Mouse (Mus musculus) layer of hippocampus, postnatal 10 days (tissue): ENCODE data around the gene Trmt112. TPM values are rescaled to one million over a fixed set of nuclear protein-coding genes. Genes with fewer than 3 reads are reported as not detected.
A peak's percentile ranks its signal among the peaks of the same experiment; 100 is the strongest.

Experiments
- DNase-seq, 2 experiments: peaks; one replicate each; pipeline ENCODE4 v3.0.0; 2021; ENCODE audit warnings: low spot score in 2 of 2
- total RNA-seq, 2 experiments: library from RNA; stranded (reverse); gene quantifications; 2 replicates each; pipeline ENCODE4 v1.2.3; 2021

The Trmt112 gene
- total RNA-seq, 2 experiments from 2014 or later, result 42.4 to 44.5 TPM

- DNase-seq, result peak; percentile 86 to 90
These were observed 15.2 kb downstream of the Trmt112 start for GRCm38 (mm10) chr19:6924461-6925306.

- DNase-seq, result no peak
These were observed 15.7 kb downstream of the Trmt112 start, which contains the start of gene Catsperz for GRCm38 (mm10) chr19:6925307-6925573. Gene Catsperz (minus strand): TSS chr19:6925380.

DNA sequence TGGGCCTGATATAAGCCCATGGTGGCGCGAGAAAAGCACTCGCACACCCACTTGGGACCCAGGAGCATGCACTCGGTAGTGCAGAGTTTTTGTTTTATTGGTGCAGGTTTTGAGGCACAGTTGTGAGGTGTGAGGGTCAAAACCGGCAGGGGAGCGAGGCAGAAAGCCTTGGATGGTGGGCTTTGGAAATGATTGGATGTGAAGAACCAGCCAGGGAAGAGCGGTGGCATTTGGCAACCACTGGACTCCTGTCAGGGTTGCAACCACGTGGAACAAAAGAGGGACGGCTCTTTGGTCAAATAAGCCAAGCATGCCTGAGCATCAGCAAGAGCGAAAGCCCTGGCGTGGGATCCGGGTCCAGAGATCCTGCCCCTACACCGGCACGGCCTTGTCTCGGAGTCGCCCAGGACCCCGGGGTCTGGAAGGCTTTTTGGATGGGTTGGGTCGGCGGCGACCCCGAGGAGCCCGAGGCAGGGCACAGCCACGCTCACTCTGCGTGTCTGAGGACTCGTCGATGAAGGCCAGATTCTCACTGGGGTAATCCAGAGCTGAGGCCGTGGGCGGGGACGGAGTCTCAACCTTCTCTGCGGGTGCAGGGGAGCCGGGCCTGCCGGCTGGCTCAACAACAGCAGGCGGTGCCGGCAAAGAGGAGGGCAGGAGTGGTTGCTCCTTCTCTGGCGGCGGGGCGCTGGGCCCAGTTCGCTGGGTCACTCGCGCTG, 16.3 kb downstream of the Trmt112 start:
- DNase-seq, result no peak

DNA sequence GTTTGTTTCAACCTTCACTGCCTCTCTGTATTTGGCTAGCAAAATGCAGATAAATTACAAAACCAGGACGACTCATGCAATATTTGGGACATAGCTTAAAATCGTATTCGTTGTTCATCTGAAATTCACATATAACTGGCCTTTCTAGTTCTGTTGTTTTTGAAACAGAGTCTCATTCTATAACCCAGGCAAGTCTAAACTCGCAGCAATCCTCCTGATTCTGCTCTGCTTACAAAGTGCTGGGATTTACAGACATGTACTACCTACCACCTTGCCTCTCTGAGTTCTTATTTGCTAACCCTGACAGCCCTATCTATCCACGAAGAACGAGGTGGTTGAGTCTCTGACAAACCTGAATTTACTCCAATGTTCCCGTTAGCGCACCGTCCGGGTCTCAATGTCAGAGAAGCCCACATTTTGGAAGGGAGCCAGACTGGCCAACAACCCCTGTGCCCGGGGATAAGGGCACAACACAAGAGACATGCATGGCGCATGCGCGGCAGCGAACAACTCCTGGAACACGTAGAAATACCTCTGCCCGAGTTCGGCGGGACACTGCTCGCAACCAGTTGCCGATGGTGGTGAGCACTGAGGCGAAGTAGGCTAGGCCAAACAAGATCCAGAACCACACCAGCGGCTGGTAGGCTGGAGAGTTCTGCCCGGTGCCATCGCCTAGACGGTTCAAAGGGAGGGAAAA, 17.2 kb downstream of the Trmt112 start:
- DNase-seq, result no peak

- DNase-seq, result no peak
These were observed 18.6 kb downstream of the Trmt112 start for GRCm38 (mm10) chr19:6928080-6928479.

DNA sequence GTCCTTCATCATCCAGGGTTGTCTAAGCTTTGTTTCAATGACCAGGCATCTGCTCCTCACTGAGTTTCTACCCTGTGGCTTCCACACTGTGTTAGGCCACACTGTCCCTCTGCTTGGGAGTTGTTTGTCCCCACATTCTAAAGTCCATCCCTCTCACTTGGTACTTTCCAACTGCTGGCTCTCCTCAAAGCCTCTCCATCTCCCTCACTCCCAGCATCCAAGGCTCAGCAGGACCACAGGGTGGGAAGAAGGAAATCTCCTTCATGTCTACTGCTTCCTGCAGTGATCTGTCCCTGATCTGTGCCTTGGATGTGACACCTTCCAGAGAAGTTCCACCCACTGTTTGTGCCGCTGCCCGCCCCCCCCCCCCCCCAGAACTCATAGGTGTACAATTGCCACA, 21.5 kb downstream of the Trmt112 start:
- DNase-seq, result no peak

- DNase-seq, result no peak
These were observed 22.5 kb downstream of the Trmt112 start for GRCm38 (mm10) chr19:6932018-6932417.

DNA sequence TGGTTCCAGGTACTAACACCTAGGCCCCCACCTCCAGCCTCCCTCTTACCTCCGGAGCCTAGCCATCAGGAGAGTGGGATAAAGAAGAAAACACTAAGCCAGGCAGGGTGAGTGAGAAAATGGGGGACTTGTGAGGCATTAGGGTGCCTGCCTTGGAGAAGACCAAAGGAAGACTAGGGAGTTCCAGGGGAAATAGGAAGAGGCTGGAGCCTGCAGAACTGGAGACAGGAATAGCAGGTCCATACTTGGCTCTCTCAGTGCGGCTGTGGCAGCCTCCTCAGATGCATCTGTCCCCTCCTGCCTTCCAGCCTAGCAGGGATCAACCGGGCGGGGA, 23.6 kb downstream of the Trmt112 start:
- no peak for DNase-seq

DNA sequence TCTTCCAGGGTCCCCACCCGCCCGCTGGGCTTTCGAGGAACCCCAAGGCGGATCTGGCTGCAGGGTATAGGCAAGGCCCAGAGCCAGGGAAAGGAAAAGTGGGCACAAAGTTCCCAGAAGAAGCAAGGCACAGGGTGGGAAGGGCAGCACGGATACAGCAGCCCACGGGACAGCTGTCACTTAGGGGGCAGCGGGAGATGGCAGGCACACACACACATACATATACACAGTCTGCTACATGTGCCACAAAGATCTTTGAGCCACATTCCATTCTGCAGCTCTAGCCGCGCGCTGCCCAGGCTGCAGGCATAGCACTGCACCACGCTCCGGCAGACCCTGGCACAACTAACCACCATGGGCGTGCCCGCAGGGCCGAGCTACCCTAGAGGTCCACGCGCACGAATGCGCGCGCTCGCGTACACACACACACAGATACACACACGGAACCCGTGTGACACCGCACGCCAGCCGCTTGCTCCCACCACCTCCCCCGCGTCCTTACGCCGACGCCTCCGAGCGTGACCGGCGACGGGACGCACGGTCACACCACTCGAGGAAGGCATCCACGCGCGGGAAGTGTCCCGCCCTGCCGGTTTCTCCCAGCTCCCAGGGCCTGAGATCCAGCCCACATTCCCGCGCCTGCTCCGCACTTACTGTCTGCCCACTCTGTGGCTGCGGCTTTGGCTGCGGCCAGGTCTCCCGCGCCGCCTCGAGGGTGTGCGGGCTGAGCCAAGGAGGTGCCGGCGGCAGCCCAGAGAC, 24.1 kb downstream of the Trmt112 start:
- no peak for DNase-seq

DNA sequence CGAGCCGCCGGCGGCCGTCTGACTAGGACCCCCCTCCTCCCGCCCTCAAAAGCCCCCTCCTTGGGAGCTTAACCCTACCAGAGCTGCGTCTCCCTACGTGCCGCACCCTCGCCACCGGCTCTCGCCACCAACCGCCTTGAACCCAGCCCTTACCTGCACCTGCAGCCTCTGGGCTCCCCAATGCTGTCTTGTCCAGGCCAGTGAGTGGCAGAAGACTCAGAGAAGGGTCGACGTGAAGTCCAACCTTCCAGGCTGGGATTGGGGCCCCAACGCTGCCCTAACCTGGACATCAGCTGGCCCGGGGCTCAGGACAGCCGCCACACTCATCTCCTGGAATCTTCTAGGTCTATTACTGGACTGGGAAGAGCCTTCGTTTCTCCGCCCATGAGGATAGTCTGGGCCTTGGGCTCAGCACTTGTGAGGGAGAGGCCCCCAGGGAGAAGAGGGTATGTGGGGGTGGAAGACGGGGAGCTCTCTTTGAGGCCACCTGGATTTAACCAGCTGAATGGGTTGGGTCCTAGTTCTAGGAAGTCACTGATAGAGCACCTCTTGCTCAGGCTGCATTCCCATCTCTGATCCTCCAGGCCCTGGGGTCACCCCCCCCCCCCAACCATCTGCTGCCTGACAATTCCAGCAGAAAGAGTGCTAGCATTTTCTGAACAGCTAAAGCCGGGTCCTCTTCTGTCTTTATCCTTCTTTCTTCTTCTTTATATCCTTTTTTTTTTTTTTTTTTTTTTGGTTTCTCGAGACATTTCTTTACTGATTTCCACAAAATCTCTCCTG, 24.9 kb downstream of the Trmt112 start, which contains the start of gene Kcnk4:
Gene Kcnk4, minus strand, starts transcription at position 321 of the 783 bp plus-strand sequence.
- DNase-seq, result no peak

GRCm38 (mm10) chr19:6936299-6936698, 26.8 kb downstream of the Trmt112 start:
- no peak for DNase-seq

DNA sequence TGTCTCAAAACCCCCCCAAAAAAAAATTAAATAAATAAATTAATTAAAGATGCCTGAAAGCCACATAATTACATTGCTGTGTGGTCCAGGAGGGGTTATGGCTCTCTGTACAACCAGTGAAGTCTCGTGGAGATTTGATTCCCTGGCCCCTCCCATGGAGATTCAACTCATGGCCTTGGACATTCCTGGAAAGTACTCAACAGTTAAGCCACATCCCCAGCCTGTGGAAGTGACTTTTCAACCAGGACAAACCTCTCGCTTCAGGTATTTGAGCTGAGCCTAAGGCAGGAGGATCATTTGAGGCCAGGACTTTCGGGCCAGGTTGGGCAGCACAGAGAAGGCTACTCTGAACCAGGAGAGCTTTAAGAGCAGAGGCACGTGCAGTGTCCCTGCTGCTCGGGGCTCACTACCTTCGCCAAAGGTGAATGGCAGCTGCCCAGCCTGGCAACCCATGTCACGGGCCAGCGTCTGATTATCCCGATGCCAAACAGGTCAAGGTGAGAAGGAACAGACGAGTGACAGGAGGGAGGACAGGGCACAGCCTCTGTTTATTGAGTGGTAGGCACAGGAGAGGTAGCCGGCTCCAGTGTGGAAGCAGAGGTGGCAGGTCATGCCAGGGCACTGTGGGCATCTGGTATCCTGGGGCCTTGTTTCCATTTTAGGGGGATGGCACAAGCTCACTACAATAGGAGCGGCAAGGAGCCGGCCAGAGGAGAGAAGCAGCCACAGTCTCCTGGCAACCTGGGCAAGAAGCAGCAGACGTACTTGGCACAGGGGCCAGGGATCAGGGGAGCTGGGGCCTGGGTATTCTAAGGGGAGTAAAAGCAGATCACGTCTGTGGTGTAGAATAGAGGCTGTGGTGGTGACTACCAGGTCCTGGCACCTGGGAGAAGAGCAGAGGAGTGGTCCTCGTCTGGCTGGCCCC, 28.3 kb downstream of the Trmt112 start:
- no peak for DNase-seq

GRCm38 (mm10) chr19:6939106-6940002, 29.9 kb downstream of the Trmt112 start:
- no peak for DNase-seq

- DNase-seq, result no peak
These were observed 31.2 kb downstream of the Trmt112 start for GRCm38 (mm10) chr19:6940396-6941351.

DNA sequence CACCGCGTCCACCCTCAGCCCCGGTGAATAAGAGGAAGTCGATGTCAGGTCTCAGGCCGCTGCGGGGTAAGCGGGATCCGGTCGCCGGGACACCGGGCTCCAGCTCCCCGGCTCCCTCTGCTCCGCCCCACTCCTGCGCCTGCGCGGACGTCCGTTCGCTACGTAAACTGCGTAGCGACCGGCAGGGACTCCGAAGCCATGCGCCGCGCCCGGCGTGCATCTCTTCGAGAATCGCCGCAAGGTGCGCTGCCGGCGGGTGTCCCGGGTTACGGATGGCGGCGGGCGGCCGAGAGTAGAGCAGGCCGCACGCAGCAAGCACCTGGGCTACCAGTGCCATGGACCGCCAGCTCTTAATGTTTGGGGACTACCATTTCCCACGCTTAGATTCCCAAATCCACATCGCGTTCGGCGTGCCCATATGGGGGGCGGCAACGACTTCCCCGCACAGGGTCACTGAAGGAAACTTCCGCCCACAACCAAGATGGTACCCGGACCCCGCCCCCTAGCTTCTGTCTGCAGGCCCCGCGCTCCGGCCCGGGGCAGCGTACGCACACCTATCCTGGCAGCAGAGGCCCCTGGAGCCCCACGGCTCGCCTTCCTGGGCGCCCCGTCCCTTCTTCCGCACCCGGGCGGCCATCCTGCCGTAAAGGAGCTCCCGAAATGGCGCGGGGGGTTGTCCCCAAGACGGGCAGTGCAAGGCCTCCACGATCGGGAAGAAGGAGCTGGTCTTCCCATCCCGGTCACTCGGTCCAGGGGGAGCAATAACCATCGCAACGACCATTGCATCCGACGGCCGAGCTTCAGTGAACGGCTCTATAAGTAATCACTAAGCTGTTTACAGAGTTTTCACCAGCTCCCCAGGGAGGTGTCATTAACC, 32.1 kb downstream of the Trmt112 start, which contains the start of gene Bad:
Gene Bad, plus strand, starts transcription at position 490 of the 877 bp plus-strand sequence.
- peak; percentile 97 to 98 for DNase-seq

DNA sequence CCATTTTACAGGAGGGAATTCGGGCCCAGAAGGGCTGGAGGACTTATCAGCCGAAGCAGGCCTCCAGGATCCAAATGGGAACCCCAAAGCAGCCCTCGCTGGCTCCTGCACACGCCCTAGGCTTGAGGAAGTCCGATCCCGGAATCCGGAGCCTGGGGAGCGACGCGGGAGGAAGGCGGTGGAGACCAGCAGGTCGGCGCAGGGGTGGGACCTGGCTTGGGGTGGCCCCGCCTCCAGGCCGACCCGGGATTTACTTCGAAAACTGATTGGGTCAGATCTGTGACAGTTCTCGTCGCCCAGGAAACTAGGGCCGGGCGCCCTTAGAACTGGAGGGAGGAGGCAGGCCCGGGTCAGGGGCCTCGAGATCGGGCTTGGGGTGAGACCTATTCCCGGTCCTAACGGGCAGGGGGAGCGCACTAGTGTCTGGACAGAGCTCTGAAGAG, 32.8 kb downstream of the Trmt112 start, which contains the start of gene Gpr137:
Gene Gpr137, minus strand, starts transcription at position 232 of the 443 bp plus-strand sequence.
- peak; percentile 86 to 93 for DNase-seq
